26 mouse cellular contexts compared by ENCODE assay signal in genomic region chr6:144444367-144444766, GRCm38 (mm10).
DNase-seq lines count a peak whose midpoint lies in the region; TF ChIP-seq lines count a peak whose summit lies in the region.
"Had no signal": no experiment of that assay in that cellular context is flagged by ENCODE, and none has a peak within 500 bp of the region (broad histone marks: within the 10 kb centered on the region; RNA-seq: fewer than 3 reads in every experiment).

No protein-coding gene starts in this region.

- peak; percentile 7 for DNase-seq in CD4-positive helper T cell, adult 2 months (ENCODE audit: low read depth, low spot score)
- DNase-seq in MEL (ENCODE audit: low read depth, low spot score): peak; percentile 28
- no peak for DNase-seq in limb, embryonic 10.5 days (ENCODE audit: low spot score)
- no peak for DNase-seq in urinary bladder, postnatal 10 days (ENCODE audit: low spot score)
- no peak for DNase-seq in lung, postnatal 14 days
- no peak for DNase-seq in retina, embryonic 14.5 days (ENCODE audit: low spot score)
- DNase-seq: adrenal gland, adult 2 months; adrenal gland, postnatal 14 days; cerebellum, adult 11 months; cerebellum, adult 2 months; cerebellum, adult 9-11 months; cerebellum, postnatal 25 days; forebrain, postnatal 0 days; gastrocnemius, adult 2 months; gastrocnemius, postnatal 14 days; heart, adult 18-20 months; heart, postnatal 10 days; heart, postnatal 4 days had no signal

- TF ChIP-seq POLR2A in MEL (IDR thresholded peaks at IDR 0.05; ENCODE audit: control insufficient read depth in 1 of 2, insufficient read depth in 1 of 2, low read depth in 1 of 2, low read length in 2 of 2, poor library complexity in 1 of 2): no peak

- H3K9me3 ChIP-seq in MEL (replicated peaks; ENCODE audit: insufficient read depth, low read length): no peaks in the 10 kb centered on the region
- no peaks in the 10 kb centered on the region for H3K9me3 ChIP-seq in limb, embryonic 10.5 days (replicated peaks)
- H3K9me3 ChIP-seq: forebrain, embryonic 10.5 days; forebrain, embryonic 13.5 days; heart, embryonic 12.5 days; heart, embryonic 15.5 days had no signal

- no peaks in the 10 kb centered on the region for H3K27me3 ChIP-seq in MEL (ENCODE audit: control insufficient read depth in 1 of 2, insufficient read depth in 2 of 2, low read length in 2 of 2)
- H3K27me3 ChIP-seq in limb, embryonic 10.5 days (ENCODE audit: low read depth, poor library complexity, severe bottlenecking): no peaks in the 10 kb centered on the region
- H3K27me3 ChIP-seq: CH12.LX; forebrain, embryonic 13.5 days; heart, embryonic 12.5 days; heart, embryonic 15.5 days; Patski had no signal

- TF ChIP-seq RAD21 in MEL (IDR thresholded peaks at IDR 0.05; ENCODE audit: low read depth, low read length): no peak

- H3K79me2 ChIP-seq in MEL (ENCODE audit: control insufficient read depth, insufficient read depth, low read length, poor library complexity): no peaks in the 10 kb centered on the region

- no peak for TF ChIP-seq CTCF in MEL (IDR thresholded peaks at IDR 0.05 in 2 of 3, conservative IDR thresholded peaks at IDR 0.05 in 1 of 3; ENCODE audit: control insufficient read depth in 1 of 3, insufficient read depth in 1 of 3, low read depth in 2 of 3, low read length in 3 of 3, poor library complexity in 1 of 3, severe bottlenecking in 1 of 3)

- no peaks in the 10 kb centered on the region for H3K36me3 ChIP-seq in MEL (ENCODE audit: control insufficient read depth in 1 of 2, insufficient read depth in 2 of 2, low read length in 2 of 2)
- no peaks in the 10 kb centered on the region for H3K36me3 ChIP-seq in limb, embryonic 10.5 days
- H3K36me3 ChIP-seq: forebrain, embryonic 10.5 days; heart, embryonic 12.5 days; heart, embryonic 15.5 days had no signal

- 91% methylated on average over 5 of the region's 5 CpGs for WGBS in limb, embryonic 10.5 days

- no peak overlapping the region for H3K4me3 ChIP-seq in MEL (ENCODE audit: control insufficient read depth in 1 of 2, insufficient read depth in 1 of 2, low read depth in 2 of 2, low read length in 2 of 2)
- H3K4me3 ChIP-seq in limb, embryonic 10.5 days: no peak overlapping the region
- H3K4me3 ChIP-seq: forebrain, embryonic 10.5 days; forebrain, embryonic 13.5 days; gastrocnemius, adult 2 months; heart, embryonic 12.5 days; heart, embryonic 15.5 days had no signal

- H3K9ac ChIP-seq in MEL (ENCODE audit: control insufficient read depth, low read depth, low read length, poor library complexity, severe bottlenecking): no peak overlapping the region
- H3K9ac ChIP-seq: forebrain, embryonic 13.5 days; forebrain, postnatal 0 days; heart, embryonic 12.5 days; heart, embryonic 15.5 days; hindbrain, embryonic 14.5 days had no signal

- TF ChIP-seq EP300 in MEL (IDR thresholded peaks at IDR 0.05; ENCODE audit: low read depth in 1 of 2, low read length in 2 of 2): no peak

- H3K27ac ChIP-seq in MEL (ENCODE audit: control insufficient read depth, low read depth, low read length): no peak overlapping the region
- H3K27ac ChIP-seq in limb, embryonic 10.5 days: peak overlapping the region; percentile 30; the same call in 1 of the 2 replicates
- H3K27ac ChIP-seq: forebrain, embryonic 10.5 days; forebrain, embryonic 13.5 days; gastrocnemius, adult 2 months; heart, embryonic 15.5 days; hindbrain, embryonic 14.5 days; hindbrain, postnatal 0 days had no signal

- H3K4me1 ChIP-seq in MEL (ENCODE audit: control insufficient read depth in 1 of 2, insufficient read depth in 2 of 2, low read length in 2 of 2): no peaks in the 10 kb centered on the region
- H3K4me1 ChIP-seq in limb, embryonic 10.5 days: peaks cover 5% of the 10 kb centered on the region
- H3K4me1 ChIP-seq: heart, embryonic 12.5 days; heart, embryonic 15.5 days had no signal

TF ChIP-seq in MEL, 35 proteins besides CTCF, POLR2A, EP300 and RAD21:
- no peak for TF ChIP-seq MYB (IDR thresholded peaks at IDR 0.05; ENCODE audit: low read depth, low read length)
- TF ChIP-seq RCOR1 (IDR thresholded peaks at IDR 0.05; ENCODE audit: low read depth, low read length): no peak
- TF ChIP-seq USF1 (IDR thresholded peaks at IDR 0.05; ENCODE audit: low read depth, low read length): no peak
- TF ChIP-seq TAL1 (IDR thresholded peaks at IDR 0.05; ENCODE audit: low read length): no peak
- no peak for TF ChIP-seq ETS1 (IDR thresholded peaks at IDR 0.05; ENCODE audit: low read depth, low read length)
- TF ChIP-seq SMC3 (IDR thresholded peaks at IDR 0.05; ENCODE audit: low read depth, low read length): no peak

Comparison
In these comparisons a context has a peak if more than half of its experiments do, and no peak if none do; other contexts are left out.
1. DNase-seq: peak in CD4-positive helper T cell, adult 2 months (single experiment) and MEL (single experiment); none in limb, embryonic 10.5 days (single experiment), urinary bladder, postnatal 10 days (single experiment), lung, postnatal 14 days (single experiment) and retina, embryonic 14.5 days (single experiment).